Mouse (Mus musculus): Measurements from ENCODE around the gene Gm10643.

Gene Gm10643

GRCm38 (mm10) chr8:84039050-84039449, 25.9 kb downstream of the Gm10643 start:
- DNase-seq (ENCODE audit: low spot score), result peak; percentile 65

- DNase-seq (ENCODE audit: low spot score), result no peak
Measured at GRCm38 (mm10) chr8:84038015-84038414, 26.9 kb downstream of the Gm10643 start.

GRCm38 (mm10) chr8:84032777-84033176, 32.2 kb downstream of the Gm10643 start:
- DNase-seq (ENCODE audit: low spot score), result no peak

GRCm38 (mm10) chr8:84029272-84029671, 35.7 kb downstream of the Gm10643 start:
- no peak for DNase-seq (ENCODE audit: low spot score)

GRCm38 (mm10) chr8:84027449-84027848, 37.5 kb downstream of the Gm10643 start:
- DNase-seq (ENCODE audit: low spot score), result no peak

GRCm38 (mm10) chr8:84025863-84026262, 39.1 kb downstream of the Gm10643 start:
- no peak for DNase-seq (ENCODE audit: low spot score)

- DNase-seq (ENCODE audit: low spot score), result no peak
Measured at GRCm38 (mm10) chr8:84024171-84024570, 40.8 kb downstream of the Gm10643 start.

GRCm38 (mm10) chr8:84023631-84024030, 41.3 kb downstream of the Gm10643 start:
- DNase-seq (ENCODE audit: low spot score), result no peak

- no peak for DNase-seq (ENCODE audit: low spot score)
Measured at GRCm38 (mm10) chr8:84023085-84023484, 41.9 kb downstream of the Gm10643 start.

GRCm38 (mm10) chr8:84021569-84021968, 43.4 kb downstream of the Gm10643 start:
- no peak for DNase-seq (ENCODE audit: low spot score)

- no peak for DNase-seq (ENCODE audit: low spot score)
Measured at GRCm38 (mm10) chr8:84021096-84021495, 43.8 kb downstream of the Gm10643 start, which contains the start of gene Palm3. TSS of gene Palm3 (plus strand) at chr8:84021471.

- DNase-seq (ENCODE audit: low spot score), result no peak
Measured at GRCm38 (mm10) chr8:84019738-84020137, 45.2 kb downstream of the Gm10643 start.

GRCm38 (mm10) chr8:84015833-84016232, 49.1 kb downstream of the Gm10643 start:
- no peak for DNase-seq (ENCODE audit: low spot score)
